Mouse (Mus musculus): ENCODE measurements at regions not wholly inside any gene's neighbourhood (a gene's known extent, or its start where the extent isn't known, plus 50 kb on each side); places are given as distances from the start of the nearest gene placed in this dataset.

DNA sequence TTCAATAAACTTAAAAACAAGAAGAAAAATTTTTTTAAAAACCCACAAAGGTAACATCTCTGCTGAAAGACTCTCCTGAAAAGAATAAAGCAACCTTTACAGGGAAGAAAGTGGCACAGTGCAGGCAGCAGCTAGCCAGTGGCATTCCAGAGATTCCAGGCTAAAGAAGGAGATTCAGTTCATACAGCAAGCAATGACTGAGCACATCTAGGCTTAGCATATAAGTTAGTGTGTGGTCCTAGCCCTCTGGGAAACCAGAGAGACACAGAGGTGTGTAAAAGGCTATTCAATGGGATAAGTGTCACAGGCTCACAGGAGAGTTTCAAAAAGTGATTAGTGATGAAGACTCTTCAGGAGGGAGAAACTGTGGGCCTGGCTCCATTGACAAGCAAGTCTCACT, 225.4 kb upstream of the Spaca1 start:
- no peak for ATAC-seq (ENCODE audit: insufficient number of reproducible peaks, insufficient read depth, low FRiP score, low read depth)
- no peak overlapping the region for H3K4me3 ChIP-seq (ENCODE audit: low read depth, low read length)

DNA sequence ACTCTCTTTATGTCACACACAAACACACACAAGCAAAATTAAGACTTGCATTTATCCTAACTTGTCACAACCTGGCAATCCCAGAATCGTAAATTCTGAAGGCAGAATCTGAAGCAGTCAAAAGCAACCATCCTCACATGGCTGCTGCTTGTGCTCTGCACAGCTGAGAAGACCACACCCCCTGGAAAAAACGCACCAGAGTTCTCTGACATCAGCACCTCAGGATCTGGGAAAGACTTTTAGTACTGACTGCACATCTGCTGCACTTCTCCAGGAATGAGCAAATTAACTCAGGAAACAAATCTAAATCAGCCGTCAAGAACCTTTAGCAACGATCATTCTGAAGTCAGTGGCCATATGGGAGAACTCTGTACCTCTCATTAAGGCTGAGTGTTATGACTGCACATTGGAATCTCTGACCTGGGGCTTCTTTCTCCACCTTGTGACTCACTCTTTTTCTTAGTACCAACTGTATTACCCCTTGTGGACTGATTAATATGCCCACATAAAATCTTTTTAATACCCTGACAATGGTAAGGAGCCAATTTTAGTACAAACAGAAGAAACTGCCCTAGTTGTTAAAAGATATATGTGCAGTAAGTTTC, 248.1 kb upstream of the Akirin2 start:
- Histone ChIP-seq H3K4me3 (ENCODE audit: low read depth, low read length) (no peak overlapping the region), H3K4me2 (replicated peaks; ENCODE audit: low read depth, low read length) (no peak overlapping the region), H3K4me1 (ENCODE audit: control insufficient read depth, insufficient read depth, low read length) (0 out of 2 replicates have a peak, but pooled peaks cover 3% of the 10 kb centered on the region), H3K27me3 (ENCODE audit: control insufficient read depth, insufficient read depth, low read length) (no peaks in the 10 kb centered on the region), H3K36me3 (ENCODE audit: control insufficient read depth, insufficient read depth, low read length) (no peaks in the 10 kb centered on the region), H3K9me3 (ENCODE audit: control insufficient read depth, low read depth, low read length) (no peaks in the 10 kb centered on the region), H3K9ac (replicated peaks; ENCODE audit: low read depth, low read length) (no peak overlapping the region), H3K27ac (ENCODE audit: low read length) (no peak overlapping the region)
- WGBS, result 34% methylated on average over 4 of the region's 4 CpGs
- no peak for ATAC-seq (ENCODE audit: insufficient number of reproducible peaks, insufficient read depth, low FRiP score, low read depth)

More for the DNA sequence above, 225.4 kb upstream of the Spaca1 start:
- Histone ChIP-seq H3K36me3 (ENCODE audit: control insufficient read depth, insufficient read depth, low read length) (no peaks in the 10 kb centered on the region), H3K9ac (replicated peaks; ENCODE audit: low read depth, low read length) (no peak overlapping the region), H3K27me3 (ENCODE audit: control insufficient read depth, insufficient read depth, low read length) (no peaks in the 10 kb centered on the region), H3K9me3 (ENCODE audit: control insufficient read depth, low read depth, low read length) (no peaks in the 10 kb centered on the region), H3K4me2 (replicated peaks; ENCODE audit: low read depth, low read length) (no peak overlapping the region), H3K4me1 (ENCODE audit: control insufficient read depth, insufficient read depth, low read length) (no peaks in the 10 kb centered on the region), H3K27ac (ENCODE audit: low read length) (no peak overlapping the region)

DNA sequence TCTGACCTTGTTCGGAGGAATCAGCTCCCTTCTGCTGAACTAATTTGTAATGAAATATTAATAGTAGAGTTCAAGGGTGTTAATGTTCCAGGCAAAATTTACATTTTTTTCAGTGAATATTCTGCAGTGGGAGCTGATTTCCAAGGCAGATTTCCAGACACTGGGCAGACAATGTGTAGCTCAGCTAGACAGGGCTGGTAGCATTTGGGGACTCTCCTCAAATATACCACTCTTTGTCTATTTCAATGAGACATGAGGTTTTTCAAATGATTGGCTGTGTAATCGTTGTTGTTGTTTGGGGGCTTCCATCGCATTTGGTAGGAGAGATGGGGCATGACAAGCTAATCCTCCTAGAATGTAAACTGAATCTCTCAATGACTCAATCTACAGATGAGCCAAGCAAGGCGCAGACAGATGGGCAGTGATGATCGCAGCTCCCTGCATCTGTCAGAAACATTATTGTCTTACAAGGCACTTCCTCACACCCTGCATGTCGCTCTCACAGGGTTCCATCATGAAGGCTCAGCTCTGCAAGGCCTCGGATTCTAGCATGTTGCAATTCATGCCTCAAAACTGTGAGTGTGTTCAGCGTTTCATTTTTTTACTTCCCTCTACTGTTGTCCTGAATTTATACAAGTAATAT, 241.7 kb upstream of the Akirin2 start:
- no peaks in the 10 kb centered on the region for H3K36me3 ChIP-seq (ENCODE audit: control insufficient read depth, insufficient read depth, low read length)
- ATAC-seq (ENCODE audit: insufficient number of reproducible peaks, insufficient read depth, low FRiP score, low read depth), result no peak
- no peak overlapping the region for H3K9ac ChIP-seq (replicated peaks; ENCODE audit: low read depth, low read length)
- 0 out of 2 replicates have a peak, but pooled peaks cover 3% of the 10 kb centered on the region for H3K4me1 ChIP-seq (ENCODE audit: control insufficient read depth, insufficient read depth, low read length)
- no peak overlapping the region for H3K4me2 ChIP-seq (replicated peaks; ENCODE audit: low read depth, low read length)
- no peaks in the 10 kb centered on the region for H3K9me3 ChIP-seq (ENCODE audit: control insufficient read depth, low read depth, low read length)
- H3K27ac ChIP-seq (ENCODE audit: low read length), result no peak overlapping the region
- 59% methylated on average over 8 of the region's 8 CpGs for WGBS
- no peaks in the 10 kb centered on the region for H3K27me3 ChIP-seq (ENCODE audit: control insufficient read depth, insufficient read depth, low read length)
- H3K4me3 ChIP-seq (ENCODE audit: low read depth, low read length), result no peak overlapping the region

DNA sequence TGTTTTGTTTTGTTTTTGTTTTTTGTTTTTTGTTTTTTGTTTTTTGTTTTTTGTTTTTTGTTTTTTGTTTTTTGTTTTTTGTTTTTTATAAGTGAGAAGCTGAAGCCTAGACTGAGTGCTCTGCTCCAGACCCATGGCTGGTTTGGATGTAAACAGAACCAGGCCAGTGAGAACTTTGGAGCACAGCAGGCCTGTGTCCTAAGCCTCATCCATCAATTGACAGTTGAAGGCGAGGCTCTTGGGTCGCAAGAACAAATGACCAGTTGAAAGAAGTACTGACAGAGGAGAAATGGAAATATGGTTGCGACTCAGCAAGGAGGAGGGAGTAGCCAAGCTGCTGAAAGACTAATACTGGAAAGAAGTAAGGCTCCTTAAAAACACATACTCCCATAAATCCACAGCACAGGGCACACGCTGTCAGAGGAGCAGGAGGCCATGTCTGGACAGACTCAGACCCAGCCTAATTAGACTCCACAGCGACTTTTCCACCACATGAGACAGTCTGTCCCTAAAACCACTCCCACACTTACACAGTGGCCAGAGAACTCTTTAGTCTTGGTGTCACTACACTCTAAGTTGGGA, 240.6 kb upstream of the Akirin2 start:
- no peak overlapping the region for H3K9ac ChIP-seq (replicated peaks; ENCODE audit: low read depth, low read length)
- H3K4me1 ChIP-seq (ENCODE audit: control insufficient read depth, insufficient read depth, low read length), result 0 out of 2 replicates have a peak, but pooled peaks cover 3% of the 10 kb centered on the region
- no peak overlapping the region for H3K4me2 ChIP-seq (replicated peaks; ENCODE audit: low read depth, low read length)
- no peaks in the 10 kb centered on the region for H3K36me3 ChIP-seq (ENCODE audit: control insufficient read depth, insufficient read depth, low read length)
- no peaks in the 10 kb centered on the region for H3K27me3 ChIP-seq (ENCODE audit: control insufficient read depth, insufficient read depth, low read length)
- H3K9me3 ChIP-seq (ENCODE audit: control insufficient read depth, low read depth, low read length), result no peaks in the 10 kb centered on the region
- H3K4me3 ChIP-seq (ENCODE audit: low read depth, low read length), result no peak overlapping the region
- ATAC-seq (ENCODE audit: insufficient number of reproducible peaks, insufficient read depth, low FRiP score, low read depth), result peak; percentile 23; the same call in 1 of the 2 replicates
- no peak overlapping the region for H3K27ac ChIP-seq (ENCODE audit: low read length)
- WGBS, result 19% methylated on average over 5 of the region's 5 CpGs

DNA sequence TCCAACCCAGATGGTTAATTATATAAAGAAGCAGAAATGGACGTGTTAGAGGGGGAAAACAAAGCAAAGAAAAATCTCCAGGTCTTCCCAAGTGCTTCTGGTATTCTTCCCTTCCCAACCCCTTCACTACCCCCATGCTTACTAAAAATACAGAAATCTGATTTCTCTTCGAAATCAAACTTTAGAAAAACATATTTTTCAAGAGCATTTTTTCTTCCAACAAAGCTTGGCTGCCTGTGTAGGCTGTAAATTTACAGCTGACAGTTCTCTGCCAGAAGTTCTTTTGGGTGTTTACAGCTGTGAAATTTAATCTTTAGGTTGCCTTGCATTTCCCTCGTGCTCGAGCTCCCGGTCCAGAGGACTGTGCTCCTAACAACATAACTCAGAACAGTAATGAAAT, 234.9 kb upstream of the Akirin2 start:
- H3K4me2 ChIP-seq (replicated peaks; ENCODE audit: low read depth, low read length), result no peak overlapping the region; the same call in 1 of the 2 replicates
- 25% methylated on average over 5 of the region's 5 CpGs for WGBS
- H3K4me3 ChIP-seq (ENCODE audit: low read depth, low read length), result no peak overlapping the region
- H3K4me1 ChIP-seq (ENCODE audit: control insufficient read depth, insufficient read depth, low read length), result peaks cover 7% of the 10 kb centered on the region; the same call in 1 of the 2 replicates
- no peak for ATAC-seq (ENCODE audit: insufficient number of reproducible peaks, insufficient read depth, low FRiP score, low read depth)
- H3K36me3 ChIP-seq (ENCODE audit: control insufficient read depth, insufficient read depth, low read length), result no peaks in the 10 kb centered on the region
- no peaks in the 10 kb centered on the region for H3K9me3 ChIP-seq (ENCODE audit: control insufficient read depth, low read depth, low read length)
- H3K27me3 ChIP-seq (ENCODE audit: control insufficient read depth, insufficient read depth, low read length), result no peaks in the 10 kb centered on the region
- no peak overlapping the region for H3K9ac ChIP-seq (replicated peaks; ENCODE audit: low read depth, low read length)
- peak overlapping the region; percentile 53; the same call in 1 of the 2 replicates for H3K27ac ChIP-seq (ENCODE audit: low read length)

DNA sequence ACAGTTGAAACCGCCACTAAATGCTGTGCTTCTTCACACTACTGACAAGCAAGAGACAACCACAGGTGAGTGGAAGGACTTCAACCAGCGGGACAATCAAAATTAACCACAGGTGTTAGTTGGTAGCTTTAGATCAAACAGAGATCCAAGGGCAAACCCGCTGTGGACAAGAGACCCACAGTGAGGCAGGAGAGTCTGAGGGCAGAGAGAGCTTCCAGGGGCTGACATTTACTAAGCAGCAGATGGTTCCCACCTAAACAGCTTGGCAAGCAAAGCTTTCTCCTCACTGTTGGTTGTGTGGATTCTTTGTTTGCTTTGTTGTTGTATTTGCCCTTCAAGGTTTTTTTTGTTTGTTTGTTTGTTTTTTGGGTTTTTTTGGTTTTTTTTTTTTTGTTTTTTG, 227.9 kb upstream of the Akirin2 start:
- Histone ChIP-seq H3K36me3 (ENCODE audit: control insufficient read depth, insufficient read depth, low read length) (no peaks in the 10 kb centered on the region), H3K27me3 (ENCODE audit: control insufficient read depth, insufficient read depth, low read length) (no peaks in the 10 kb centered on the region)

DNA sequence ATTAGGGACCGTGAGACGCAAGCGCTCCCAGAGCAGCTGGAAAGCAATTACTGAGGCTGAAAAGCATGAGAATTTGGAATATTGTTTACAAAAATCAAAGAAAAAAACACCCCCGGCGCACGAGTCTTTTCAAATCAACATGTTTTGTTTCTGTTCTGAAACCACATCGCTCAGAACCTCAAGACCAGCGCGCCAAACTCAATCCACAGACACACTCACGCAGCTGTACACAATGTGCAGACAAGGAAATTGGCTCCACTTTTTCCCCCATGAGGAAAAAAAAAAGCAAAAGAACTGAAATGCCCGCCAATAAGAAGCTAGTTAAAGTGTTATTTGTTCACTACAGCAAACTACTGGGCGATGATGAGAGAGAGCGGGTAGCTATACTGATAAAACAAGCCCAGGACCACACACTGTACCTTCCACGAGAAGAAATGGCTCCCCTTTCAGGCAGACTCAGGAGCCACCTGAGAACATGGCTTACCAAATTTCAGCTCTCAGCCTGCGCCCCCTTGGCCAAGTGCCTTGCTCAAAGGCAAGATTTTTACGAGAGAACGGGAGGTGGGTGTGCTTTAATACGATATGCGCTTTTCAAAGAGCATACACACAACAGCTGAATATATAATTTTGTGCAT, 222.5 kb upstream of the Akirin2 start:
- H3K36me3 ChIP-seq (ENCODE audit: control insufficient read depth, insufficient read depth, low read length), result no peaks in the 10 kb centered on the region
- no peak overlapping the region for H3K9ac ChIP-seq (replicated peaks; ENCODE audit: low read depth, low read length)
- H3K27ac ChIP-seq (ENCODE audit: low read length), result no peak overlapping the region
- H3K4me3 ChIP-seq (ENCODE audit: low read depth, low read length), result no peak overlapping the region
- H3K27me3 ChIP-seq (ENCODE audit: control insufficient read depth, insufficient read depth, low read length), result no peaks in the 10 kb centered on the region
- H3K9me3 ChIP-seq (ENCODE audit: control insufficient read depth, low read depth, low read length), result no peaks in the 10 kb centered on the region
- ATAC-seq (ENCODE audit: insufficient number of reproducible peaks, insufficient read depth, low FRiP score, low read depth), result no peak
- no peaks in the 10 kb centered on the region for H3K4me1 ChIP-seq (ENCODE audit: control insufficient read depth, insufficient read depth, low read length)
- H3K4me2 ChIP-seq (replicated peaks; ENCODE audit: low read depth, low read length), result no peak overlapping the region
- WGBS, result 73% methylated on average over 19 of the region's 19 CpGs

More for the DNA sequence above, 227.9 kb upstream of the Akirin2 start:
- no peak overlapping the region for H3K4me3 ChIP-seq (ENCODE audit: low read depth, low read length)
- 58% methylated on average over 3 of the region's 3 CpGs for WGBS
- no peak overlapping the region for H3K4me2 ChIP-seq (replicated peaks; ENCODE audit: low read depth, low read length)
- H3K9ac ChIP-seq (replicated peaks; ENCODE audit: low read depth, low read length), result no peak overlapping the region
- ATAC-seq (ENCODE audit: insufficient number of reproducible peaks, insufficient read depth, low FRiP score, low read depth), result no peak
- no peaks in the 10 kb centered on the region for H3K4me1 ChIP-seq (ENCODE audit: control insufficient read depth, insufficient read depth, low read length)
- no peak overlapping the region for H3K27ac ChIP-seq (ENCODE audit: low read length)
- no peaks in the 10 kb centered on the region for H3K9me3 ChIP-seq (ENCODE audit: control insufficient read depth, low read depth, low read length)

DNA sequence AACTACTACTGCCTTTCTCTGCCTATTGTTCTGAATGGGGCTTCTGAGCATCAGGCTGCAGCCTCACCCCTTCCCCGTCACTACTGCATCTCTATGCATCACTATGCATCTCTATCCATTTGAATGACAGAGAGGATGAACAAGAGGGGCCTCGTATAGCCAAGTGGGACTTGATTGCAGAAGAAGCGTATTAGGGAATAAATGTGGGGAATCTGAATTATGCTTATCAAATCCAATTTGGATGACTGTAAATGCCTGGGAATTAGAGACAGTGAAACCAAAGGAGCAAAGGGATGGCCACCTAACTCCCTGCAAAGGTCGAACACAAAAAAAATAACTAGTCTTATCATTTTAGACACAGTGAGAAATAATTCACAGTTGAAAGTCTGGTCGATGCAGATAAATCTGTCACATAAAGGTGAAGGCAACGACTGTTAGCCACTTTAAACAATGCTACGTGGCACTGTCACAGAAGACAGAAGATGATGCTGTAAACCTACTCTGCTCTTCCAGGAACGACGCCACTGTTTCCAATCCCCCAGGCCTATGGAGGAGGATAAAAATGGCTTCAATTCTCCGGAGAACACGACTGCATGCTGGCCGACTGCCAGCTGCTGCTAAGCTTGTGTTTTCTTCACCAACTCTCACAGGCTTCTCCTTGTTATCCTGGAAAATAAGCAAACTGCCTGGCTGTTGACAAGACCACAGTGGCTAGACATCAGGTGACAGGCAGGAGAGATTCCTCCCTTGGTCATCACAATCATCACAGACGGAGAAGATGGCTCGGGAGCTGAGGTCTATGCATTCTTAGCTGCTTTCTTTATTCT, 213.6 kb upstream of the Akirin2 start:
- no peak for ATAC-seq (ENCODE audit: insufficient number of reproducible peaks, insufficient read depth, low FRiP score, low read depth)
- Histone ChIP-seq H3K27ac (ENCODE audit: low read length) (no peak overlapping the region), H3K4me1 (ENCODE audit: control insufficient read depth, insufficient read depth, low read length) (no peaks in the 10 kb centered on the region), H3K4me3 (ENCODE audit: low read depth, low read length) (no peak overlapping the region), H3K36me3 (ENCODE audit: control insufficient read depth, insufficient read depth, low read length) (no peaks in the 10 kb centered on the region), H3K27me3 (ENCODE audit: control insufficient read depth, insufficient read depth, low read length) (no peaks in the 10 kb centered on the region), H3K4me2 (replicated peaks; ENCODE audit: low read depth, low read length) (no peak overlapping the region), H3K9ac (replicated peaks; ENCODE audit: low read depth, low read length) (no peak overlapping the region), H3K9me3 (ENCODE audit: control insufficient read depth, low read depth, low read length) (no peaks in the 10 kb centered on the region)
- 45% methylated on average over 14 of the region's 14 CpGs for WGBS
